Mouse (Mus musculus): ENCODE results near the gene Slc6a13. TPM values are rescaled to one million over a fixed set of nuclear protein-coding genes. Genes with fewer than 3 reads are reported as not detected.

Gene Slc6a13
- polyA plus RNA-seq, 1 experiment: not detected

DNA sequence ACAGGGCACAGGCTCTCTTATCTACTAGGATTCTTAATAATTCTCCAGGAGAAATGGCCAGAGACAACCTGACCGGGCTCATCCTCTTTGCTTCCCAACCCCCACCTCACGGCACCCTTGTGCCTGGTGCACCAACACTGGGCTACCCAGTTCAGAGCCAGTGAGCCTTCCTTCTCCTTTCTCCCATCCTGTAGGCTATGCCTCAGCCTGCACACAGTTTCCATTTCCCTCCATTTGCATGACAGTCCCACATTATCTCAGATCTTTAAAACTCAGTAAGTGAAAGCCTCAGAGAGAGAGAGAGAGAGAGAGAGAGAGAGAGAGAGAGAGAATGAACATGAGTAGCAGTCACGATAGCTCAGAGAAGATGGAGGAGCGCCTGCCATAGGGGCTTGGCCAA, 78.2 kb downstream of the Slc6a13 start:
- Histone ChIP-seq H3K4me3 (ENCODE audit: insufficient read depth, low read depth, low read length) (no peak overlapping the region), H3K27ac (ENCODE audit: insufficient read depth, low read depth, low read length) (no peak overlapping the region), H3K4me1 (ENCODE audit: control insufficient read depth, insufficient read depth, low read length) (peaks cover 10% of the 10 kb centered on the region)
- no peak for TF ChIP-seq CTCF (IDR thresholded peaks at IDR 0.05; ENCODE audit: insufficient read depth, low read depth, low read length)
- no peak for TF ChIP-seq POLR2A (IDR thresholded peaks at IDR 0.05; ENCODE audit: insufficient read depth, low read depth, low read length)
- WGBS: 77% methylated on average over 4 of the region's 4 CpGs

DNA sequence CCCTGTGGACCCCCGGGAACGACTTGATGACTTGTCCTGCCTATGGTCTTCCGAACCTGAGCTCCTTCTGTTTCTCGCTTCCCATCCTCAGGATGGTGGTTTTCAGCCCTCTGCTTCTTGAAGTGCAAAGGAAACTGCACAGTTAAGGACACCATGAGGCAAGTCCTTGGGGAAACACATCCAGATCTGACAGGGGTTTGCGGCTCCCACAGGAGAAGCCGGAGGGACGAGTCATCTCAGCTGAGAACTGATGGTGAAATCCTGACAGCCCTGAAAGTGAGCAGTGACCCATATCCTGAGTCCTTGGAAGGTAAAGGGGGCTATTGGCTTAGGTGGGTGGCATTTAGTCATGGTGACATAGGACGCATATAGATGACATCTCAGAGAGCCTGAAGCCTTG, 80.5 kb downstream of the Slc6a13 start:
- peaks cover 20% of the 10 kb centered on the region for H3K4me1 ChIP-seq (ENCODE audit: control insufficient read depth, insufficient read depth, low read length)

DNA sequence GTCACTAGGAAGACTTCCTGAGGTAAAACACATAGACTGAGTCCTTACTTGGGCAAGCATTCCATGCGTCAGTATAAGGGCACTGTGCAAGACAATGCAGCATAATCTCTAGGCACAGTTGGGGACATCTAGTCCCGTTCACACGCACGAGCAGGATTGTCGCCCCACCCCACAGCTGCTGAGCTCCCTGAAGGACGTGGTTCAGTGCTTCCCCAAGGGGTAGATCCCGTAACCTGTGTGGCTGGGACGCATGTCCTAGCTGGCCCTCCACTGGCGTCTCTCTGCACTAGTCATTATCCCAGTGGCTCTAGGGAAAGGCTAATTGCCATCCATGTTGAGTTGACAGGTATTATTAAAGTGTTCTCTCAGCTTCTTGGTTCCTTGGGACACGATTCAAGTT, 82.0 kb downstream of the Slc6a13 start:
- TF ChIP-seq POLR2A (IDR thresholded peaks at IDR 0.05; ENCODE audit: insufficient read depth, low read depth, low read length): no peak
- no peak for TF ChIP-seq CTCF (IDR thresholded peaks at IDR 0.05; ENCODE audit: insufficient read depth, low read depth, low read length)
- Histone ChIP-seq H3K27ac (ENCODE audit: insufficient read depth, low read depth, low read length) (no peak overlapping the region), H3K4me3 (ENCODE audit: insufficient read depth, low read depth, low read length) (no peak overlapping the region), H3K4me1 (ENCODE audit: control insufficient read depth, insufficient read depth, low read length) (peaks cover 23% of the 10 kb centered on the region)
- 45% methylated on average over 10 of the region's 10 CpGs for WGBS

More for the DNA sequence above, 80.5 kb downstream of the Slc6a13 start:
- no peak overlapping the region for H3K27ac ChIP-seq (ENCODE audit: insufficient read depth, low read depth, low read length)
- TF ChIP-seq CTCF (IDR thresholded peaks at IDR 0.05; ENCODE audit: insufficient read depth, low read depth, low read length) (no peak), POLR2A (IDR thresholded peaks at IDR 0.05; ENCODE audit: insufficient read depth, low read depth, low read length) (no peak)
- WGBS: 81% methylated on average over 8 of the region's 8 CpGs
- H3K4me3 ChIP-seq (ENCODE audit: insufficient read depth, low read depth, low read length): no peak overlapping the region

DNA sequence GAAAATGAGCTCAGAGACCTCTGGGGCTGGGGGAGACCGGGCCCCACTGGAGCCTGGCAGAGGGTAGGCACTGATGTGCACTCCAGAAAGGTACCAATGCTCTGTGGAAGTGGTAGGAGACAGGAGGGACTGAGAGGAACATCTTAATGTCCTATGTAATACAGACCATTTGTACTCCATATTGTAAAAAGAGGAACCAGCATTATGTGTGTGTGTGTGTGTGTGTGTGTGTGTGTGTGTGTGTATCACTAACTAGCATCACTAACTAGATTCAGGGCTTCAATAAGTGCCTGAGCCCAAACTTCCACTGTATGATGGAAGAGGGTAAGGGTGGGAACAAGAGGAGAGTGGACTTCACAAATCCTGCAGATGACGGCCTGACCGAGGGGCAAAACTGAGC, 85.4 kb downstream of the Slc6a13 start:
- no peak for TF ChIP-seq CTCF (IDR thresholded peaks at IDR 0.05; ENCODE audit: insufficient read depth, low read depth, low read length)
- TF ChIP-seq POLR2A (IDR thresholded peaks at IDR 0.05; ENCODE audit: insufficient read depth, low read depth, low read length): no peak
- WGBS: 88% methylated on average over 3 of the region's 3 CpGs
- peaks cover 16% of the 10 kb centered on the region; the same call in 1 of the 2 replicates for H3K4me1 ChIP-seq (ENCODE audit: control insufficient read depth, insufficient read depth, low read length)
- no peak overlapping the region for H3K4me3 ChIP-seq (ENCODE audit: insufficient read depth, low read depth, low read length)
- H3K27ac ChIP-seq (ENCODE audit: insufficient read depth, low read depth, low read length): no peak overlapping the region

Other genes starting within 250 kb of the Slc6a13 start
- 277 TPM in 1 of 2 replicates, not detected in the other for gene Mical3, start 169.2 kb upstream of the Slc6a13 start, polyA plus RNA-seq (2012; ENCODE audit: insufficient read depth, insufficient read length, low replicate concordance, missing spikeins)
- gene Pex26, start 116.6 kb upstream of the Slc6a13 start, polyA plus RNA-seq (2012; ENCODE audit: insufficient read depth, insufficient read length, low replicate concordance, missing spikeins): not detected in 2 replicates
- gene Tuba8, start 89.5 kb upstream of the Slc6a13 start, polyA plus RNA-seq (2012; ENCODE audit: insufficient read depth, insufficient read length, low replicate concordance, missing spikeins): not detected in 2 replicates
- not detected in 2 replicates for gene Usp18, start 54.3 kb upstream of the Slc6a13 start, polyA plus RNA-seq (2012; ENCODE audit: insufficient read depth, insufficient read length, low replicate concordance, missing spikeins)
- not detected in 2 replicates for gene Slc6a12, start 42.8 kb downstream of the Slc6a13 start, polyA plus RNA-seq (2012; ENCODE audit: insufficient read depth, insufficient read length, low replicate concordance, missing spikeins)
- gene Iqsec3, start 173.5 kb downstream of the Slc6a13 start, polyA plus RNA-seq (2012; ENCODE audit: insufficient read depth, insufficient read length, low replicate concordance, missing spikeins): not detected in 2 replicates

Data from olfactory bulb, adult 2 months (tissue).